Mouse (Mus musculus) small intestine, adult 2 months (tissue): ENCODE measurements around the gene A830018L16Rik. TPM values are rescaled to one million over a fixed set of nuclear protein-coding genes. Genes with fewer than 3 reads are reported as not detected.

Source experiments
- H3K27ac ChIP-seq: fragments of 200-500 bp; 2 replicates; pipeline ENCODE4 v1.5.1; 2012; ENCODE audit warnings: low read depth, low read length, control low read depth, inconsistent platforms; ENCODE audit not compliant: insufficient read depth
- H3K27me3 ChIP-seq: fragments of 200-500 bp; 2 replicates; pipeline ENCODE4 v1.6.1; 2012; ENCODE audit warnings: mild to moderate bottlenecking, moderate library complexity, low read length, inconsistent platforms; ENCODE audit not compliant: control insufficient read depth, insufficient read depth
- H3K36me3 ChIP-seq: fragments of 200-500 bp; 2 replicates; pipeline ENCODE4 v1.6.1; 2012; ENCODE audit warnings: mild to moderate bottlenecking, low read length, control low read depth, inconsistent platforms; ENCODE audit not compliant: control insufficient read depth, insufficient read depth
- H3K4me1 ChIP-seq: fragments of 200-500 bp; 2 replicates; pipeline ENCODE4 v1.6.1; 2012; ENCODE audit warnings: low read length, inconsistent platforms, mixed read lengths; ENCODE audit not compliant: control insufficient read depth, insufficient read depth, insufficient read length
- H3K4me3 ChIP-seq: fragments of 200-500 bp; 2 replicates; pipeline ENCODE4 v1.5.1; 2012; ENCODE audit warnings: low read depth, mild to moderate bottlenecking, control low read depth, inconsistent platforms, low read length, moderate library complexity
- CTCF ChIP-seq: fragments of 200-500 bp; IDR thresholded peaks from 2 replicates; pipeline ENCODE4 v1.5.1; 2012; ENCODE audit warnings: low read depth, mild to moderate bottlenecking, control low read depth, inconsistent platforms, low read length, moderate library complexity, mixed read lengths; ENCODE audit not compliant: insufficient replicate concordance, insufficient read length; ENCODE audit errors: extremely low read depth
- POLR2A ChIP-seq: fragments of 200-500 bp; IDR thresholded peaks from 2 replicates; pipeline ENCODE4 v1.6.1; 2012; ENCODE audit warnings: low read depth, mild to moderate bottlenecking, control low read depth, inconsistent platforms, low read length, moderate library complexity
- WGBS: fragments of 180-500 bp; shearing (Covaris S2); methylation state at CpG from one replicate; pipeline ENCODE4 v1.1.7; 2018; 5-methylcytosine and 5-hydroxymethylcytosine counted together
- polyA plus RNA-seq: library from polyadenylated mRNA; depleted of rRNA; stranded (reverse); fragments of >200 nt; gene quantifications from 2 replicates; pipeline ENCODE4 v1.2.3, GENCODE M21; 2012

The A830018L16Rik gene
- polyA plus RNA-seq, 1 experiment, result not detected

DNA sequence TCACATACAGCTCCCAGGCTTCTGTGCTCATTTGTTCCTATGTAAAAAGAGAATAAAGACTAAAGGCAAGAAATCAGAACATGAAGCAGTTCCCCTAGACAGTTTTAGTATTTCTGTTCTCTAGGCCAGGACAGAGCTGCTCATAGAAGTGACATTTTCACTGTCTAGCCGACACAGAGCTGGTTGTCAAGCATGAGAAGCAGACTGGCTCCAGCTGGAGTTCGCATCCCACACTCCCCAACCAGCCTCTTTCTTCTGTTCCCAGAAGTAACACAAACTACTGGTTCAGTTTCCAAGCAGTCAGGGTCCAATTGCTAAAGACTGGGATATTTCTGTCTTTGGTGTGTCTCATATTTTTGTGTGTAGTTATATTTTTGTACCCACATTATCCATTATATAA, 336.7 kb downstream of the A830018L16Rik start:
- TF ChIP-seq CTCF (no peak), POLR2A (no peak)
- H3K27ac ChIP-seq, result no peak overlapping the region
- no peaks in the 10 kb centered on the region for H3K36me3 ChIP-seq
- H3K27me3 ChIP-seq, result no peaks in the 10 kb centered on the region
- WGBS, result 69% methylated on average over 2 of the region's 2 CpGs
- no peaks in the 10 kb centered on the region for H3K4me1 ChIP-seq
- H3K4me3 ChIP-seq, result no peak overlapping the region

DNA sequence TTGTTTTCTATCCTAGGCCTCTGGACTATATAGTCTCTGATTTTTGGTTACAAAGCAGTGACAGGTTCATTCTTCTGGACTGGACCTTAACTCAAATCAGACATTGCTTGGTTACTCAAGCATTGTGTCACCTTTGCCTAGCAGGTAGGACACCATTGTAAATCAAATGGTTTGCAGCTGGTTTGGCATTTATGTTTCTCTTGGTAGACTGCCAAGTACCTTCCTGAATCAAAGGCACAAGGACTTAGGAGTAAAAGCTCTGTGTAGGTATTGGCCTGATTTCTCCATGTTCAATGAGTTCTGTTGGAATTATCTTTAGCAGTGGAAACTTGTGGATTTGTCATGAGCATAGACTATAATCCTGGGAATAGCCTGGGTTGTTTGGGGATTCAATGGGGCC, 338.1 kb downstream of the A830018L16Rik start:
- Histone ChIP-seq H3K4me3 (no peak overlapping the region), H3K4me1 (no peaks in the 10 kb centered on the region), H3K27ac (no peak overlapping the region), H3K27me3 (no peaks in the 10 kb centered on the region), H3K36me3 (no peaks in the 10 kb centered on the region)
- TF ChIP-seq CTCF, result no peak
- TF ChIP-seq POLR2A, result no peak

DNA sequence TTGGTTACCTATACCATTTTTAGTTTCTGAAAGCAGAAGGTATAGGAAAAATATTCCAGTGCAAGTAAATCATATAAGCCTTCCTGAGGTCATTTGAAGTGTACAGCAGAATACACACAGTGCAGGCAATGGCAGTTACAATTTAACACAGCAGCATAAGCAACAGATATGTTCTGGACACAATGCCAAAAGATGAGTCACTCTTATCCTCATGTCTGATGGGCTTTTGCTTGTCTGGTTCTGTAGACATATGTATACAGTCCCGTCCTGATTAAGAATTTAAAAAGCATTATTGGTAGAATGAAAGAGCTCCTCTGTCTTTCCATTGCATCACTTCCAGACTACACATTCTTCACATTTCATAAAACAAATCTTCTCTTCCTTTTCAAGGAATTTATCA, 374.4 kb downstream of the A830018L16Rik start:
- Histone ChIP-seq H3K27ac (no peak overlapping the region), H3K27me3 (no peaks in the 10 kb centered on the region), H3K36me3 (no peaks in the 10 kb centered on the region), H3K4me1 (no peaks in the 10 kb centered on the region), H3K4me3 (no peak overlapping the region)
- TF ChIP-seq CTCF (no peak), POLR2A (no peak)
- 49% methylated on average over 1 of the region's 1 CpGs for WGBS

DNA sequence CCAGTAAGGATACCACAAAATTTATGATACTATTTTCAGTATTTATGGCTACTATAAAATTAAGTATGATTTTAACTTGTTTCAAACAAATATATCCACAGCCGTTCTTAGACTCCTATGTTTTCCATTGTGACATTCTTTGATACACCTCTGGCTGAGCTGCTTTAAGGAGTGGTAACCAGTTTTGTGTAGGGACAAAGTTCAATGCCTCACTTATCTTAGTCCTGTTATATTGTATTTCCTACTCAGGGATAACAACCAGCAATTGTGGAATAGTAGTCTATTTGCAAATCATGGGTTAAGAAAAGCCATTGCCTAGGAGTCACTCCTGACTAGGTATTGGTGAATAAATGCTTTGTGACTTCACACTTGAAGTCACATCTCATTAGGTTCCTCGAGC, 378.9 kb downstream of the A830018L16Rik start:
- H3K4me1 ChIP-seq, result no peaks in the 10 kb centered on the region
- H3K36me3 ChIP-seq, result no peaks in the 10 kb centered on the region
- WGBS, result 41% methylated on average over 2 of the region's 2 CpGs
- TF ChIP-seq POLR2A (no peak), CTCF (no peak)
- H3K27me3 ChIP-seq, result no peaks in the 10 kb centered on the region
- no peak overlapping the region for H3K27ac ChIP-seq
- H3K4me3 ChIP-seq, result no peak overlapping the region

DNA sequence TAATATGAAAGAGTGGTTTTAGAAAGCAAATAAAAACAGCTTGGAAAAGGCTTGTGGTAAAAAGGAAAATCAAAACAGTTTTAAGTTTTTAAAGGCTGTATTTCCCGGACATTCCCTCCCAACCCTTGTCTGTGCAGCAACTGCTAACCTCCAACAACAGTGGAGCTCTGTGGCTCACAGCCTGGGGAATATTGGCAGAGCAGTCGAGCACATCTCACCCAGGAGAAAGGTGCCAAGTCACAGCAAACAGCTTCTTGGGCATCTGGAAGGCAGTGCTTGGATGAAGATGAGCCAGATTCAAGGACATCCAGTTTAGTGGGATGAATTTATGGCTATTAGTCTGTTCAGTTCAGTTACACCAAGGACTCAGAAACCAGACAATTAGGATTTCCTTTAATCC, 381.8 kb downstream of the A830018L16Rik start:
- TF ChIP-seq POLR2A, result no peak
- Histone ChIP-seq H3K27ac (no peak overlapping the region), H3K4me3 (no peak overlapping the region), H3K27me3 (no peaks in the 10 kb centered on the region), H3K36me3 (no peaks in the 10 kb centered on the region), H3K4me1 (no peaks in the 10 kb centered on the region)
- WGBS, result 53% methylated on average over 2 of the region's 2 CpGs

DNA sequence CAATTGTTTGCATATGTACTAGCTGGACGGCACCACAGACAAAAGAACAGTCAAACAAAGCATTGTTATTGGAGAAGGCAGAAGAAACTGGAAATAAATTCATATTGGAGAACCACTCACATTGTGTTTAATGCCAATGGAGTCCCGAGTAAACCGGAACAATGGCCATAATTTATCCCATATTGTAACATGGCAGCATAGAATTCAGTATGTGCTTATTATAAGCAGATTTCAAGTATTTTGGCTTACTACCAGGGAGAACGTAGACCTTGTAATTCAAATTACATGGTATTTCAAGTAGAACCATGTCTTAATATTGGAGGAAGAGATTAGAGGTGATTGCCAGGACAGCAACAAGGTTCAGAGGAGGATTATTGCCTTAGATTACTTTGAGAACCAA, 458.9 kb downstream of the A830018L16Rik start:
- WGBS, result 77% methylated on average over 4 of the region's 4 CpGs
- TF ChIP-seq CTCF (no peak), POLR2A (no peak)
- no peaks in the 10 kb centered on the region for H3K36me3 ChIP-seq
- no peak overlapping the region for H3K4me3 ChIP-seq
- H3K4me1 ChIP-seq, result no peaks in the 10 kb centered on the region
- no peak overlapping the region for H3K27ac ChIP-seq
- no peaks in the 10 kb centered on the region for H3K27me3 ChIP-seq

DNA sequence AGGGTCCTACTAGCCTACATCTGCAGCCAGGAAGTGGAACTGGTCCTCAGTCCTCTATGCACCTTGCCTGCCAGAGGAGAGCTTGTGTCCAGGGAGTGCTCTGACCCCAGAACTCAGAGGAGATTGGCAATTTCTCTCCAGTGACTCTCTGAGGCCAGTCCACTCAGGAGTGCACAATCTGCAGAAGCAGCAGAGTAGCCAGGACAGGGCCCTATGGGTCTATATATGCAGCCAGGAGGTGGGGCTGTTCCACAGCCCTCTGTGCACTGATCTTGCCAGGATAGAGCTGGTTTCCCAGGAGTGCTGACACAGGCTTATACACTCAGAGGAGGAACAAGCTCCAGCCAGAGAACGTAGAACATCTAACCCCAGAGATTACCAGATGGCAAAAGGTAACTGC, 459.7 kb downstream of the A830018L16Rik start:
- no peak for TF ChIP-seq POLR2A
- no peak for TF ChIP-seq CTCF

DNA sequence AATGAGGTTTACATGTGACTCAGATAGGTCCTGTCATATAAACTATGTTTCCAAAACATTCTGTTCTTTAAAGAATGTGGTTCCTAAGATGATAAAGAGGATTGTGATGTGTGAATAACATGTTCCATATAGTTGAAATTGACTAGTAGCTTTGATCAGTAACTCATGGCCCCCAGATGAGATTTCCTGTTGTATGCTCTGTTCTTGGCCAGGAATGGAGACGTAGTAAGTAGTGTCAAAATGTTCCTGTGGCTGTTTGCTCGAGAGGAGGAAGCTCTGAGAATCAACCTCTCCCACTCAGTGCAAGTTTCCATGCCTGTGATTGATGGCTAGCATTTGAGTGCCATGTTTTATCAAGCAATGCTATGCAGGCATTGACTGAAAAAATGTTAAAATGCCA, 467.8 kb downstream of the A830018L16Rik start:
- H3K4me3 ChIP-seq, result no peak overlapping the region
- TF ChIP-seq CTCF (no peak), POLR2A (no peak)
- WGBS, result 25% methylated on average over 2 of the region's 2 CpGs
- no peaks in the 10 kb centered on the region for H3K4me1 ChIP-seq
- no peak overlapping the region for H3K27ac ChIP-seq
- H3K36me3 ChIP-seq, result no peaks in the 10 kb centered on the region
- H3K27me3 ChIP-seq, result no peaks in the 10 kb centered on the region

More for the DNA sequence above, 459.7 kb downstream of the A830018L16Rik start:
- Histone ChIP-seq H3K4me1 (no peaks in the 10 kb centered on the region), H3K36me3 (no peaks in the 10 kb centered on the region), H3K4me3 (no peak overlapping the region), H3K27me3 (no peaks in the 10 kb centered on the region), H3K27ac (no peak overlapping the region)
- 70% methylated on average over 1 of the region's 1 CpGs for WGBS
